Mouse (Mus musculus) megakaryocyte-erythroid progenitor cell, adult 5-6 weeks (primary cell): ENCODE measurements around the gene Tmem114. TPM values are rescaled to one million over a fixed set of nuclear protein-coding genes. Genes with fewer than 3 reads are reported as not detected.
A peak's percentile ranks its signal among the peaks of the same experiment; 100 is the strongest.

Experiments
- ATAC-seq: replicated peaks from 2 replicates; pipeline ENCODE4 v1.8.0; 2016; ENCODE audit warnings: mild to moderate bottlenecking, inconsistent platforms; ENCODE audit not compliant: severe bottlenecking, poor library complexity, low FRiP score, low TSS enrichment
- total RNA-seq, 2 experiments: library from RNA; stranded (forward) in 1 of 2; stranded (reverse) in 1 of 2; fragments of 200-1000, 215-1000 nt in 1 of 2; fragments of >200 nt in 1 of 2; fragmentation: Nextera tagmentation in 1 of 2; gene quantifications; 2 replicates each; pipeline ENCODE4 v1.2.3; 2014 to 2017

The Tmem114 gene
- total RNA-seq (2014; fragmentation: Nextera tagmentation) (not detected in 2 replicates), total RNA-seq (2017) (not detected in 2 replicates)

- 0 out of 2 replicates have a peak, but pooled peaks have one; percentile 41 for ATAC-seq
These were observed at the start of gene Tmem114 for GRCm38 (mm10) chr16:8424971-8425330. Gene Tmem114 (minus strand): TSS chr16:8425136.

DNA sequence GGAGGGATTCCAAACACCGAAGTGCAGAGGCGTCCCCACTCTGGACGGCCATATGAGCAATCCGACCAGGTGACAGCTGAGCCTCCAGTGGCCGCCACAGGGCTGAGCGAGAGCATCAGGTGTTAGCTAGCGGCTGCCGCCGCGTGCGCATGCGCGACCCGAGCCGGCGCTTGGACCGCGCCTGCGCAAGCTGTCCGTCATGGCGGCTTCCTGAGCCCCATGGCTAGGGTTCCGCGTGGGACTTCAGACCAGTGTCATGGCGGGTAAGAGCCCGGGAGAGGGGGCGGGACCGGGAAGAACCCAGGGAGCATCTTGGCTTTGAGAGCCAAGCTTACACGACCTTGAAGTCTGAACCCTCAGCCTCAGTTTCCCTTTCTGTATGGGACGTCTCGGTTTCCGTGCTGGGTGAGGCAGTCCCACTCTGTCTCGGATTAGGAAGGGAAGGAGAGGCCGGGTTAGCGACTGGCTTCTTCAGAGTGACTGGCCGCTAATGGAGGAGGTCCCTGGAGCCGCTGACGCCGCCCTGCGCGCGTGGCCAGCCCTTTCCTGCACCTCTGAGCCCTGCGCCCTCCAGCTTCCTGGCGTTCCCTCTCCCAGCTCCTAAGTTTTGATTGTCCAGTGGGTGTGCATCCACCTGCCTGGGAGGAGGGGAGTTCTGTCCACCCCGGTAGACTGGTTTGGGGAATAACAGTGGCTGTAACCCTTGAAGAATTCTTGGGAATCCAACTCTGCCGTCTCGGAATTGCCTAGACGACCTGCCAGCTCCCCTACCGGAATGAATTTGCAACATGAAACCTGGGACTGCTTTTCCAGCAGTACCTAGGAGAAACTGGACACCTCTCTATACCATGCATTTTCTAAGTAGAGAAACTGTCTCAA, 45.9 kb upstream of the Tmem114 start, which contains the start of gene Mettl22:
Mettl22 (plus strand) TSS at position 186 of the 879 bp plus-strand sequence.
- peak; percentile 90 for ATAC-seq

DNA sequence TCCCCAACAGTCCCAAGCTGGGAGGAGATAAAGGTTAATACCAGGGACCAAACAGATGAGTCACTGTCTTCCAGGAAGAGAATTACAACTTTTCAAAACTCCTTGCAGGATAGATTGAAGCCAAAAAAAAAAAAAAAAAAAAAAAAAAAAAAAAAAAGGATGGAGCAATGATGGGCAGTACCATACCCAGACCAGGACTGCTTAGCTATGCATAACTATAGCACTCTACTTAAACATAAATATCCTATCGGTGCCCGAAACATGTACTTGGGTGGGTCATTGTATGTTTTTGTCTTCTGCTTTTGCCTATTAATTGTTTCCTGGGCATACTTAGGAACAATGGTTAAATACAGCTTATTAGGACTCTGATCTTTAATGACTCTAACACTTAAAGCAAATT, 45.2 kb upstream of the Tmem114 start:
- ATAC-seq, result peak; percentile 9; the same call in 1 of the 2 replicates

GRCm38 (mm10) chr16:8459098-8459497, 34.2 kb upstream of the Tmem114 start:
- ATAC-seq, result peak; percentile 97

GRCm38 (mm10) chr16:8458391-8458790, 33.5 kb upstream of the Tmem114 start:
- ATAC-seq, result no peak

DNA sequence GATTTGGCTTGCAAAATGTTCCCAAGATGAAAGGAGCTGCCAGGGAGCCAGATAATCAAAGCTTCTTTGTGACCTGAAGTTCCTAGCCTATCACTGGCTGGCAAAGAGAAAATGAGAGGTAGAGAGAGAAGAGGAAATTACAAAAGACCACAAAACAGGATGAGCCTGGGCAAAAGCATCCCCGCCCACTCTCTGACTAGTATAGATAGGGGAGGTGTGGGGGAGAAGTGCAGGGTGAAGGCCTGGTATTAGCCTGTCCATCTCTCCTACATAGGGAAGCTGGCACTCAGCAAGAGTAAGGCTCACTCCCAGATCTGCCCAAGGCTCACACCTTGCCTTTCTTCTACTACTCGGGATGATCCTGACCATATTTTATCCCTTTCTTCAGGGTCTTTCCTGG, 30.3 kb upstream of the Tmem114 start:
- ATAC-seq, result peak; percentile 81

- ATAC-seq, result no peak
These were observed 28.4 kb upstream of the Tmem114 start for GRCm38 (mm10) chr16:8453301-8453700.

DNA sequence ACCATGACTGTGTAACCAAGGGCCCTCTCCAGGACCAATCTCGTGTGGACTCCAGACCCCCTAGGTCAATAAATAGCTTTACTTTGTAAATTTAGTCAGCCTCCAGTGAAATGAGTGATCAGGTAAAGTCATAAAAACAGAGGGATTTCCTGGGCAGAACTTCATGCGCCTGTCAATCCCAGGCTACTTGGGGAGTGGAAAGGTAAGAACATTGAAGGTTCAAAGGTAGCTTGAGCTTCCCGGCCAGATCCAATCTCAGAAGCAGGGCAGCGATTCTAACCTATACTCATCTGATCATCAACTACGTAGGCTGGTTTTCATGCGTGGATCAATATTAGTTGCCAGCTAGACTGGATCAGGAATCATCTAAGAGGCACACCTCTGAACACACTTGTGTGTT, 21.3 kb upstream of the Tmem114 start:
- ATAC-seq, result no peak

DNA sequence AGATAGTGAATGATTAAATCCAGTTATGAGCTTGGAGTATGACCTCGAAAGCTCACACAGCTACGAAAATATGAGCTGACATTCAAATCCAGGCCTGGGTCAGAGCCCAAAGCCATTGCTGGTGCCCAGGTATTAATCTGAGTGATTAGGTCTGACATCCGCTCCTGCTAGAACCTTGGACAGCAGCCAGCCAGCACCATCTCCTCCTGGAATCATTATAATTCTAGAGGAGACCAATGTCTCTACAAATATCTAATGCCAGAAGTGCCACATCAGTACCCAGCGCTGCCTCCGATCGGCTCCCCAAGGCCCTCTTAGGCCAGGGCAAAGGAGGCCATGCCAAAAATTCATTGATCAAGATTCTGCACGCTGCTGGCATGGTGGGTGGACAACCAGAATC, 20.0 kb upstream of the Tmem114 start:
- ATAC-seq, result no peak

- ATAC-seq, result no peak
These were observed 7.7 kb upstream of the Tmem114 start for GRCm38 (mm10) chr16:8432616-8433015.

- ATAC-seq, result no peak
These were observed 4.6 kb upstream of the Tmem114 start for GRCm38 (mm10) chr16:8429531-8429930.

DNA sequence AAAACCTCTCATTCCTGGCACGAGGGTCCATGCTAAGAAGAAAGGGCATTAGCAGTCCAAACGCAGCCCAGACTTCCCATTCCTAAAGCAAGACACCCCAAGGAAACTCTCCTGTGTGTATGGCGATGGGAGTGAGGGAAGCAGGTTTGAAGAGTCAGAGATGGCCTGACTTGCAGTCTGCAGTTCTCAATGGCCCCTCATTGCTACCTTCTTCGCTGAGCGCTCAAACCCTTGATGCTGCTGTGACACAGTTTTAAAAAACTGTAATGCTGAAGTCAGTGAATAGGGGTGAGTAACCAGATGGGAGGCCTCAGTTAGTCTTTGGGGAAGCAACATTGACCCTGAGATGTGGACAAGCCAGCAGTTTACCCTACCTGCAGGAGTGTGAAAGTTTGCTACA, 800 bp upstream of the Tmem114 start:
- no peak for ATAC-seq

GRCm38 (mm10) chr16:8424161-8424970, 570 bp downstream of the Tmem114 start:
- ATAC-seq, result no peak

DNA sequence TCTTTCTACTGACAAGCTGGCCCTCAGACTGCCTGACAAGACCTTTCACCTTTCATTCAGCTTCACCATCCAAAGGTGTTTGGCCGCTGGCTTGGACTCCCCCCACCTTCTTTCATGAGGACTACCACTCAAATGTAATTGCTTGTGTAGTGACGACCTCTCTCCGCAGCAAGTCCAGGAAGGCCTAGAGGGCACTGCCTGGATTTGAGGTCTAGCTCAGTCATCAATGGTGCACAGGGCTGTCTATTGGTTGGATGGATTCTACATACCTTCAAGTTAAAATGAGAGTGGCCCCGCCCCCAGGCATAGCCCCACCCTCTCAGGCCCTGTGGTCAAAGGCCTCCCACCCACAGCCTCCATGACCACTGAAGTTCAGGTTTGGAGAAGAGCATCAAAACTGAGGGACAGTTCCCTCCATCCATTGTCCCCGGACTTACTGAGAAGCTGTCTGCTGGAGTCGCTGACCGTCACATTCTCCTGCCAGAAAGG, 1.3 kb downstream of the Tmem114 start:
- ATAC-seq, result no peak

DNA sequence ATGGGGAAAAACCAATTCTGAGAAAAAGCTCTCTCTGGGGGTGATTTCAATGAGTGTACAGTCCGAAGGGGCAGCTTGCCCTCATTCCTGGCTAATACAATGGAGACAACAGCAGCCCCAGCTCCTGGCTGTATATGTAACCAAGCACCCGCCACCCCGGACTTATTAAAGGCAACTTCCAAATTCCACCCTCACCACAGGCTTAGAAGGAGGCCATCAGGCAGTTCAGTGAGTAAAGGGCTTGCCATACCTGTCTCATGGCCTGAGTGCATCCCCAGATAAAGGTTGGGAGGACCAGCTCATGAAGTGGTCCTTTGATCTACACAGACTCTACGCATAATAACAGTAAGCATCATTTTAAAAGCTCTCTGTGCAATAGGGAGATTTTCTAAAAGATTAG, 4.1 kb downstream of the Tmem114 start:
- ATAC-seq, result no peak

GRCm38 (mm10) chr16:8420381-8420780, 4.6 kb downstream of the Tmem114 start:
- no peak for ATAC-seq

DNA sequence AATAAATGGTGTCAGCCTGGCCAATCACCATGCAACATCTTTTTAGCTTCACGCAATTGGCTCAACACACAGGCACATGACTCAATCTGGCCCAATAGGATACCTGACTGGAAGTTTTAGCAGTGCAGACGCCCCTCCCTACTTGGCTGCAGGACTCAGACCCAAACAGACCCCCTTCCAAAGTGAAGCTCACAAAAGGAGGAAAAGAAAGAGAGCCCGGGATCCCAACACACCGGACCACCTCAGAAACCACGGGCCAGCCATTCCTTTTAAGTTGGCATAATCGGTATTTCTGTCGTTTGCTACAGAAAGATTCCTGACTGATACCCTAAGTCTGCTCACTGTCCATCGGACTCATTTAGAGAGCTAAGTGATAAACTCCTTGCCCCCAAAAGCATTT, 5.3 kb downstream of the Tmem114 start:
- no peak for ATAC-seq

DNA sequence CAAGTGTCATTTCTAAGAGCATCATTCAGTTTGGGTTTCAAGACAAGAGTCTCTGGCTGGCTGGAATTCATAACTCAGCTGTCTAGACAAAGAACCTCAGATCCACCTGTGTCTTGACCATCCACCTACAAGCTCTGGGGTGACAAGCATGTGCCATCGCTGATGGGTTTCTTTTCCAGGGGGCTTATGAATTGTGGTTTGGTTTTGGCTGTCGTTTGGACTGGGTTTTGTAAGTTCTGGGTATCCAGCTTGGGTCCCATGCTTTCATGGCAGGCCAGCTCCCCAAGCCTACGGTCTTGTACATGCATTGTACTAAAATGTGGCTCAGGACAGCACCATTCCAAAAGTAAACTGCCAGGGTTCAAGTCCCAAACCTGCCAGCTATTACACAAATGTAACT, 6.8 kb downstream of the Tmem114 start:
- no peak for ATAC-seq

GRCm38 (mm10) chr16:8417011-8417720, 7.8 kb downstream of the Tmem114 start:
- ATAC-seq, result no peak

GRCm38 (mm10) chr16:8415996-8416395, 8.9 kb downstream of the Tmem114 start:
- ATAC-seq, result no peak
